Mouse (Mus musculus) lung, embryonic 15.5 days (tissue): Measurements from ENCODE around the gene Gm43191. TPM values are rescaled to one million over a fixed set of nuclear protein-coding genes. Genes with fewer than 3 reads are reported as not detected.

Experiments
- ATAC-seq: fragments of 200-750 bp; cut with Nextera tagmentation; 2 replicates; pipeline ENCODE4 v1.8.0; 2017; ENCODE audit warnings: moderate number of reproducible peaks, borderline replicate concordance; ENCODE audit not compliant: low FRiP score, low TSS enrichment; ENCODE audit errors: extremely low read depth
- H3K27ac ChIP-seq: fragments of 300-500 bp; sonication (generic); 2 replicates; pipeline ENCODE4 v1.5.1; 2015; ENCODE audit warnings: moderate library complexity, mild to moderate bottlenecking, inconsistent platforms
- H3K27me3 ChIP-seq: fragments of 300-500 bp; sonication (generic); 2 replicates; pipeline ENCODE4 v1.6.1; 2015; ENCODE audit warnings: inconsistent platforms
- H3K36me3 ChIP-seq: fragments of 300-500 bp; sonication (generic); 2 replicates; pipeline ENCODE4 v1.6.1; 2015; ENCODE audit warnings: inconsistent platforms
- H3K4me1 ChIP-seq: fragments of 300-500 bp; sonication (generic); 2 replicates; pipeline ENCODE4 v1.6.1; 2015; ENCODE audit warnings: inconsistent platforms
- H3K4me2 ChIP-seq: fragments of 300-500 bp; sonication (generic); 2 replicates; pipeline ENCODE4 v1.6.1; 2015; ENCODE audit warnings: inconsistent platforms, mild to moderate bottlenecking, moderate library complexity
- H3K4me3 ChIP-seq: fragments of 300-500 bp; sonication (generic); 2 replicates; pipeline ENCODE4 v1.5.1; 2015; ENCODE audit warnings: mild to moderate bottlenecking, inconsistent platforms
- H3K9ac ChIP-seq: fragments of 300-500 bp; sonication (generic); 2 replicates; pipeline ENCODE4 v1.6.1; 2015; ENCODE audit warnings: inconsistent platforms
- H3K9me3 ChIP-seq: fragments of 300-500 bp; sonication (generic); 2 replicates; pipeline ENCODE4 v1.6.1; 2016; ENCODE audit warnings: inconsistent platforms
- WGBS: fragments of 180-500 bp; shearing (Covaris S2); methylation state at CpG from one replicate; pipeline ENCODE4 v1.1.7; 2015; 5-methylcytosine and 5-hydroxymethylcytosine counted together
- polyA plus RNA-seq: library from polyadenylated mRNA; unstranded; fragments of >200 nt; fragmentation: Nextera tagmentation; extraction: Ambion mirVana; gene quantifications from 2 replicates; pipeline ENCODE4 v1.2.1, GENCODE M21; 2015

Gene Gm43191
- polyA plus RNA-seq, 1 experiment from 2014 or later = not detected

- ATAC-seq = no peak
- H3K4me1 ChIP-seq = no peaks in the 10 kb centered on the region
- no peaks in the 10 kb centered on the region for H3K27me3 ChIP-seq
- H3K9ac ChIP-seq = no peak overlapping the region
- 44% methylated on average over 1 of the region's 1 CpGs for WGBS
- no peak overlapping the region for H3K4me3 ChIP-seq
- no peaks in the 10 kb centered on the region for H3K9me3 ChIP-seq
- H3K27ac ChIP-seq = no peak overlapping the region
- peaks cover 81% of the 10 kb centered on the region for H3K36me3 ChIP-seq
- no peak overlapping the region for H3K4me2 ChIP-seq
These were observed 41.0 kb downstream of the Gm43191 start for GRCm38 (mm10) chr3:116640024-116640423.

GRCm38 (mm10) chr3:116638572-116638971, 42.5 kb downstream of the Gm43191 start:
- H3K9ac ChIP-seq = no peak overlapping the region
- ATAC-seq = no peak
- no peaks in the 10 kb centered on the region for H3K27me3 ChIP-seq
- H3K4me3 ChIP-seq = no peak overlapping the region
- H3K4me1 ChIP-seq = no peaks in the 10 kb centered on the region
- H3K36me3 ChIP-seq = peaks cover 85% of the 10 kb centered on the region
- 79% methylated on average over 7 of the region's 7 CpGs for WGBS
- H3K4me2 ChIP-seq = no peak overlapping the region
- H3K27ac ChIP-seq = no peak overlapping the region
- H3K9me3 ChIP-seq = no peaks in the 10 kb centered on the region

GRCm38 (mm10) chr3:116637693-116638476, 43.2 kb downstream of the Gm43191 start:
- Histone ChIP-seq H3K36me3 (peaks cover 87% of the 10 kb centered on the region), H3K4me1 (no peaks in the 10 kb centered on the region), H3K4me3 (no peak overlapping the region), H3K9me3 (no peaks in the 10 kb centered on the region), H3K9ac (no peak overlapping the region), H3K27ac (no peak overlapping the region), H3K27me3 (no peaks in the 10 kb centered on the region), H3K4me2 (no peak overlapping the region)
- ATAC-seq = no peak
- WGBS = 85% methylated on average over 9 of the region's 9 CpGs

GRCm38 (mm10) chr3:116635799-116636198, 45.3 kb downstream of the Gm43191 start:
- 67% methylated on average over 5 of the region's 5 CpGs for WGBS

GRCm38 (mm10) chr3:116634853-116635252, 46.2 kb downstream of the Gm43191 start:
- Histone ChIP-seq H3K9ac (no peak overlapping the region), H3K4me1 (no peaks in the 10 kb centered on the region), H3K27ac (no peak overlapping the region), H3K36me3 (peaks cover 78% of the 10 kb centered on the region), H3K27me3 (no peaks in the 10 kb centered on the region), H3K9me3 (no peaks in the 10 kb centered on the region), H3K4me3 (no peak overlapping the region), H3K4me2 (no peak overlapping the region)
- WGBS = 87% methylated on average over 8 of the region's 8 CpGs
- no peak for ATAC-seq

More at GRCm38 (mm10) chr3:116635799-116636198, 45.3 kb downstream of the Gm43191 start:
- Histone ChIP-seq H3K27me3 (no peaks in the 10 kb centered on the region), H3K36me3 (peaks cover 82% of the 10 kb centered on the region), H3K9me3 (no peaks in the 10 kb centered on the region), H3K4me1 (no peaks in the 10 kb centered on the region), H3K4me3 (no peak overlapping the region), H3K4me2 (no peak overlapping the region), H3K27ac (no peak overlapping the region), H3K9ac (no peak overlapping the region)
- no peak for ATAC-seq

- H3K27ac ChIP-seq = no peak overlapping the region
- no peaks in the 10 kb centered on the region for H3K4me1 ChIP-seq
- no peak overlapping the region for H3K9ac ChIP-seq
- H3K9me3 ChIP-seq = no peaks in the 10 kb centered on the region
- H3K27me3 ChIP-seq = no peaks in the 10 kb centered on the region
- H3K4me3 ChIP-seq = no peak overlapping the region
- H3K36me3 ChIP-seq = peaks cover 73% of the 10 kb centered on the region
- H3K4me2 ChIP-seq = no peak overlapping the region
- 94% methylated on average over 3 of the region's 3 CpGs for WGBS
- no peak for ATAC-seq
These were observed 47.0 kb downstream of the Gm43191 start for GRCm38 (mm10) chr3:116634091-116634490.

- Histone ChIP-seq H3K36me3 (peaks cover 64% of the 10 kb centered on the region), H3K4me1 (no peaks in the 10 kb centered on the region), H3K4me3 (no peak overlapping the region), H3K9me3 (no peaks in the 10 kb centered on the region), H3K27me3 (no peaks in the 10 kb centered on the region), H3K4me2 (no peak overlapping the region), H3K9ac (no peak overlapping the region), H3K27ac (no peak overlapping the region)
- 75% methylated on average over 3 of the region's 3 CpGs for WGBS
- ATAC-seq = no peak
These were observed 48.1 kb downstream of the Gm43191 start for GRCm38 (mm10) chr3:116632971-116633370.

- no peak overlapping the region for H3K9ac ChIP-seq
- WGBS = 81% methylated on average over 1 of the region's 1 CpGs
- no peak for ATAC-seq
- H3K4me2 ChIP-seq = no peak overlapping the region
- no peaks in the 10 kb centered on the region for H3K4me1 ChIP-seq
- no peak overlapping the region for H3K4me3 ChIP-seq
- H3K27me3 ChIP-seq = no peaks in the 10 kb centered on the region
- no peak overlapping the region for H3K27ac ChIP-seq
- peaks cover 54% of the 10 kb centered on the region for H3K36me3 ChIP-seq
- no peaks in the 10 kb centered on the region for H3K9me3 ChIP-seq
These were observed 49.6 kb downstream of the Gm43191 start for GRCm38 (mm10) chr3:116631459-116631858.

- Histone ChIP-seq H3K9me3 (no peaks in the 10 kb centered on the region), H3K36me3 (peaks cover 28% of the 10 kb centered on the region), H3K27me3 (no peaks in the 10 kb centered on the region), H3K4me1 (no peaks in the 10 kb centered on the region), H3K27ac (no peak overlapping the region), H3K4me2 (no peak overlapping the region), H3K9ac (no peak overlapping the region), H3K4me3 (no peak overlapping the region)
- 91% methylated on average over 7 of the region's 7 CpGs for WGBS
- ATAC-seq = no peak
These were observed 58.4 kb downstream of the Gm43191 start for GRCm38 (mm10) chr3:116622641-116623040.

GRCm38 (mm10) chr3:116620636-116621370, 60.3 kb downstream of the Gm43191 start:
- H3K9ac ChIP-seq = no peak overlapping the region
- WGBS = 86% methylated on average over 7 of the region's 7 CpGs
- no peak overlapping the region for H3K4me3 ChIP-seq
- H3K36me3 ChIP-seq = peaks cover 33% of the 10 kb centered on the region
- no peak for ATAC-seq
- H3K4me1 ChIP-seq = no peaks in the 10 kb centered on the region
- no peaks in the 10 kb centered on the region for H3K9me3 ChIP-seq
- H3K27me3 ChIP-seq = no peaks in the 10 kb centered on the region
- no peak overlapping the region for H3K4me2 ChIP-seq
- H3K27ac ChIP-seq = no peak overlapping the region

- Histone ChIP-seq H3K9ac (no peak overlapping the region), H3K9me3 (no peaks in the 10 kb centered on the region), H3K4me2 (no peak overlapping the region), H3K4me1 (no peaks in the 10 kb centered on the region), H3K27me3 (no peaks in the 10 kb centered on the region), H3K4me3 (no peak overlapping the region), H3K27ac (no peak overlapping the region), H3K36me3 (peaks cover 37% of the 10 kb centered on the region)
- WGBS = 68% methylated on average over 6 of the region's 6 CpGs
- ATAC-seq = no peak
These were observed 62.2 kb downstream of the Gm43191 start for GRCm38 (mm10) chr3:116618855-116619254.
